Mouse (Mus musculus) E14TG2a.4 (cell line): ENCODE results near the gene Man2a1.

Source experiments
- CTCF ChIP-seq: conservative IDR thresholded peaks from 2 replicates; pipeline ENCODE4 v1.5.1; 2014; ENCODE audit warnings: low read length
- NANOG ChIP-seq: IDR thresholded peaks from 2 replicates; pipeline ENCODE4 v1.6.1; 2014; ENCODE audit warnings: borderline replicate concordance, low read length, mixed read lengths
- POU5F1 ChIP-seq: IDR thresholded peaks from 2 replicates; pipeline ENCODE4 v1.6.1; 2014; ENCODE audit warnings: low read length, borderline replicate concordance

GRCm38 (mm10) chr17:64603134-64603533, 2.6 kb downstream of the Man2a1 start:
- TF ChIP-seq CTCF = no peak
- no peak for TF ChIP-seq POU5F1
- TF ChIP-seq NANOG = no peak
